Mouse (Mus musculus) brain, embryonic 14.5 days (tissue): Measurements from ENCODE around the gene Mul1. TPM values are rescaled to one million over a fixed set of nuclear protein-coding genes. Genes with fewer than 3 reads are reported as not detected.
"Not testable (repeated sequence)": the region's sequence is repeated elsewhere in the genome, so short reads cannot be mapped to it uniquely, and the experiment has no call there.

ENCODE experiments used
- DNase-seq: peaks from one replicate; pipeline ENCODE4 v3.0.0-alpha.2; 2011; ENCODE audit warnings: low read depth
- CTCF ChIP-seq: fragments of 200-500 bp; IDR thresholded peaks from 2 replicates; pipeline ENCODE4 v1.5.1; 2012; ENCODE audit warnings: inconsistent platforms, mild to moderate bottlenecking, moderate library complexity, borderline replicate concordance; ENCODE audit not compliant: insufficient read depth, insufficient read length; ENCODE audit errors: extremely low read depth
- POLR2A ChIP-seq: fragments of 200-500 bp; IDR thresholded peaks from 2 replicates; pipeline ENCODE4 v1.6.1; 2012; ENCODE audit warnings: mild to moderate bottlenecking, inconsistent platforms, borderline replicate concordance; ENCODE audit not compliant: poor library complexity, insufficient read depth, insufficient read length, severe bottlenecking; ENCODE audit errors: extremely low read depth
- polyA plus RNA-seq: library from polyadenylated mRNA; depleted of rRNA; stranded (reverse); fragments of >200 nt; gene quantifications from 2 replicates; pipeline ENCODE4 v1.2.3, GENCODE M21; 2012

Mul1 gene
- polyA plus RNA-seq, 1 experiment, result 19.6 TPM

DNA sequence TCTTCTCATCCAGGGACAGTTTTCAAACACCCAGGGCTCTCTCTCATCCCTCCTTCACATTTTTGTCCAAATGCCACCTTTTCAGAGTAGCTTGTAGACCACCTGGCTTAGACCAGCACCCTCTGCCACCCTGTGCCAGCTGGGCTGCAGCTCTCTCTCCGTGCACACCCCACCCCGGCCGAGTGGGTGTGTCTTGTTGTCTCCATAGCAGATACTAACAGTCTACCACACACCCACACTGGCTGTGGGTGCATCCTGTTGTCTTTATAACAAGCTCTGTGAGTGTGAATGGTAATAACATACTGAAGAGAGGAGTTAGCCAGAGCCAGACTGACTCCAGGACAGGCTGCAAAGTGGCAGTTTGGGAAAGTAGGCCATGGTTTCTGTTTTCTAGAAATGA is 18.5 kb upstream of the Mul1 start:
- DNase-seq, result no peak
- TF ChIP-seq CTCF (no peak), POLR2A (no peak)

DNA sequence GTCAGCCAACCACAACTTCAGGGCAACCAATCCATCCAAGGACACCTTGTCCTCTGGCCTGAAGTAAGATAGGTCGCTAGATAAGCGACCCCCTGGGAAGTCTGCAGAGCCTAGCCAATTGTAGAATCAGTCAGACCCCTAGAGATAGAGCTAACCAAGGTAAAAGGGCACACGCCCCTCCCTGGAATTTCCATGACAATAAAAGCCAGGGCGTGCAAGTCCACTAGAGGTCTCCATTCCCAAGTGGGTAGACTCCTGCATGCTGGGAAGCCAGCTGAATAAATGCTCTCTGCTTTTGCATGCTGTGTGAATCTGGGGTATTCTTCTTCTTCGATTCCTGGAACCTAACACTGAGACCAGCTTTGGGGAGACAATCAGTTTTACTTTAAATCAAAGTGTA is 18.1 kb upstream of the Mul1 start:
- no peak for TF ChIP-seq POLR2A
- TF ChIP-seq CTCF, result no peak
- DNase-seq, result no peak

DNA sequence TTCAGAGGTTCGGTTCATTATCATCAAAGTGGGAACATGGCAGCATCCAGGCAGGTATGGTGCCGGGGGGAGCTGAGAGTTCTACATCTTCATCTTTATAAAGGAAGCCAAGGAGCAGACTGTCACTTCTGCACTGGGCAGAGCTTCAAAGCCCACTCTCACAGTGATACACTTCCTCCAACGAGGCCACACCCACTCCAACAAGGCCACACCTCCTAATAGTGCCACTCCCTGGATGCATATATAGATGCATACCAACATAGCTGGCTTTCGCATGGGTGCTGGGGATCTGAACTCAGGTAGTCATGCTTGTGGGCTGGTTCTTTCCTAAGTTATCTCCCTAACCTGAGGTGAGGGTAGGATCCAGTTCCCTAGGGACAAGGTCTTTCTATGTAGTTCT is 16.6 kb upstream of the Mul1 start:
- TF ChIP-seq POLR2A (no peak), CTCF (no peak)
- no peak for DNase-seq

DNA sequence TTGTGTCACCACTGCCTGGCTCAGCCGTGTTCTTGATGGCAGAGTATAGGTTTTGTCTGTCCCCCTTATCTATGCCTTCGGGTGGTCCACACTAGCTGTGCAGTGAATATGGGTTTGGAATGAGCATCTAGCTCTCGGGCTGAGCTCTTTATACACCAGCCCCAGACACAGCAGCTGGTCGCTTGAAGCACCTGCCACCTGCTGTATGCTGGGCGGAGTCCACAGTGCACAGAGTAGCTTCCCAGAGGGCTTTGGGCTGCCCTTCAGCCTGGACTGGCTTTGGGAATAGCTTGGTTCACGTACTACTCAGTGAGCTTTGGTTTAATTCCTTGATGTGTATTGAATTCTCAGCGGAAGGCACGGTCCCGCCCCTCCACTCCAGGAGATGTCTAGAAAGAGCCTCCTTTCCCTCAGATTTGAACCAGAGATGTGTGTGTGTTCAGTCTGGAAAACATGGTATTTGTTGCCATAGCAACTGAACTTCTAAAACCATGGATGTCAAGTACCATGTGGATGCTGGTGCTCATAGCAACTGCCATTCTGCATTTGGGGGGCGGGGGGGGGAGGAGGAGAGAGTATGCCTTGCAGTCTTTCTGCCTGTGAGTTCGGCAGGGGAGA is 16.0 kb upstream of the Mul1 start:
- TF ChIP-seq POLR2A, result no peak
- no peak for TF ChIP-seq CTCF
- peak; percentile 68 for DNase-seq

DNA sequence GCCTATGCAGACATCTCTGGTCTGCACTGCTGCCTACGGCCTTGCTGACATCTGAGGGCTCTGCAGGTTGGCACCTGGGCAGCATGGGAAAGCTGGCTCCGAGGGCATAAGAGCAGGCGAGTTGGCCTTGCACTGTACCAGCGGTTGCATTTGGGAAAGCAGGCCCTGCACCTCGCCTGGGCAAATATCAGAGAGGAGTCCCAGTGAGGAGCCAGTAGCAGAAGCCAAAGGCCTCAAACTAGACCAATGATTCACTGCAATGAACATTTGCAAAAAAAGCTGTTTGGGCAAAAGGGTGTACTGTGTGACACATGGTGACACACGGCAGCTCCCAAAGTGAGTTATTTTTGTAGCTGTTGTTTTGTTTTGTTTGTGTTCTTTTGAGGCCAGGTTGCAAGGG is 9.4 kb upstream of the Mul1 start:
- TF ChIP-seq CTCF (no peak), POLR2A (no peak)

DNA sequence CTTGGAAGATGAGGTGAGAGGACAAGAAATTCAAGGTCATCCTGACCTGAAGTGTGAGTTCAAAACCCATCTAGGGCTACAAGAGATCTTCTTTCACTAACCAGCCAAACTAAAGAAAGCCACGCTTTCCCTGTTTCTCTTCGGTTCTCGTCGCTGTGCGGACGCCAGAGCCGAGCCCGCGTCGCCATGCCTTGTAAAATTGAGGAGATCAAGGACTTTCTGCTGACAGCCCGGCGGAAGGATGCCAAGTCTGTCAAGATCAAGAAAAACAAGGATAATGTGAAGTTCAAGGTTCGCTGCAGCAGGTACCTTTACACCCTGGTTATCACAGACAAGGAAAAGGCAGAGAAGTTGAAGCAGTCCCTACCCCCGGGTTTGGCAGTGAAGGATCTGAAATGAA is 8.9 kb upstream of the Mul1 start:
- DNase-seq, result not testable (repeated sequence)

More for the DNA sequence above, 9.4 kb upstream of the Mul1 start:
- no peak for DNase-seq

DNA sequence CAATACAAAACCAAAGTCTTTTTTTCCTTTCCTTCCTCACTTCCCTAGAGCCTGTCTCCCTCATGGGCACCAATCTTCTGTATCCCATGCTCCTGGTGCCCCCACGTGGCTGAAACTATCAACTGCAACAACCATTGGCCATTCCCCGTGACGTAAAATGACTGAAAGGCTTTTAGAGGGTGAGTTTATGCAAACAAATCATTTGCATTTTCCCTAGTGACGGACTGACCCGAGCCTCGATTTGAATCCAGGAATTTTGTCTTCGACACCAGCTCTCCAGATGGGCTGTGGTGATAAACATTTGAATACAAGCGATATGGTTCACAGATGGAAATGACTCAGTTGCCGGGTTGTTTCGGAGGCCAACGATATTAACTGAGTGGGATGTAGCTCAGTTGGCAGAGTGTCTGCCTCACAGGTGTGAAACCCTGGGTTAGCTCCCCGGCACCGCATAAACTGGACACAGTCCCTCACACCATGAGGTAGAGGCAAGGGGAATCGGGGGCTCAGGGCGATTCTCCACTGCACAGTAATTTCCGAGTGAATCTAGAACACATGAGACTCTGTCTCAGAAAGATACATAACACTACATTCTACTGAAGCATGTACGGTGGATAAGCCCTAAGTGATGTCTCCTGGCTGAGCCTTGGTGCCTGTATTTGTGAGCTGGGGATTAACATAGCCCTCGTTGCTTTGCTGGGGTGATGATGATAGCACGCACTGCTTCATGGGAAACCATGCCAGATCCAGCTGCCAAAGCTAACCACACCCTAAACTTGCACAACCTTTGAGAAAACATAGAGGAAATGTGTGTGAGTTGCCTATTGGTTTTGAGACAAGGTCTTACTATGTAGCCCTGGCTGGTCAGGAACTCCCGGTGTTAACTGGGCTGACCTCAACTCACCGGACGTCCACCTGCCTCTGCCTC is 7.4 kb upstream of the Mul1 start:
- TF ChIP-seq CTCF (peak; percentile 84), POLR2A (no peak)
- peak; percentile 85 for DNase-seq

DNA sequence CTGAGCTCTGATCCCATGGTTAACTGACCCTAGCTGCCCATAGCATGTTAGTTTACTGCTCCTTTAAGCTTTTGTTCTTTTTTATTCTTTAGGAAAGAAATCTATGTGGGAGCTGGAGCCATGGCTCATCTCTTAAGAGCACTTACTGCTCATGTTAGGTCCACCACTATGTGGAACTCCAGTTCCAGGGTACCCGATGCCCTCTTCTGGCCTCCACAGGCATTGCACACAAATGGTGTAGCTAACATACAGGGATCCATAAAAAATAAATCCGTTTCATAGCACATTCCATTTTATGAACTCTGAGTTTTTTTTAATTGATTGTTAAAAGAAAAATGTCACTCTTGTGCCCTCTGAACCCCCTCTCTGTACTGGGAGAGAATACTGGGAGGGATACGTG is 4.7 kb upstream of the Mul1 start:
- DNase-seq, result peak; percentile 36
- TF ChIP-seq CTCF (peak; percentile 59; the same call in 1 of the 2 replicates), POLR2A (no peak)

DNA sequence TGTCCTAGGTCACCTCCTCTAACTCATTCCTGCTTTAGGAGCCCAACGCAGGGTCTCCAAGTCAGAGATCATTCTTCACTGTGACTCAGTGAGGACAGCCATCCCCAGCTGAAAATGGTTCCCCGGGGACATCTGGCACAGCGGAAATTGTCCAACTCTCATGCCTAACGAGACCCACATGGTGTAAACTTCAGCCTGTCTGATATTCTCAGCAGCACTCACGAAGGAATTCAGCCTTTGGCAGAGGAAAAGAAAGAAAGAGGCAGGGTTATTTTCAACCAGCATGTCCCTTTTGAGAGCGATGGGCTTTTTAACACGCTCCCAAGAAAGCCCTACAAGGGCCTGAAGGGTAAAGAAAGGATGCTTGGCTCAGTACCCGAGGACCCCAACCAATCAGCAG is 3.1 kb upstream of the Mul1 start:
- TF ChIP-seq CTCF (no peak), POLR2A (no peak)
- no peak for DNase-seq

DNA sequence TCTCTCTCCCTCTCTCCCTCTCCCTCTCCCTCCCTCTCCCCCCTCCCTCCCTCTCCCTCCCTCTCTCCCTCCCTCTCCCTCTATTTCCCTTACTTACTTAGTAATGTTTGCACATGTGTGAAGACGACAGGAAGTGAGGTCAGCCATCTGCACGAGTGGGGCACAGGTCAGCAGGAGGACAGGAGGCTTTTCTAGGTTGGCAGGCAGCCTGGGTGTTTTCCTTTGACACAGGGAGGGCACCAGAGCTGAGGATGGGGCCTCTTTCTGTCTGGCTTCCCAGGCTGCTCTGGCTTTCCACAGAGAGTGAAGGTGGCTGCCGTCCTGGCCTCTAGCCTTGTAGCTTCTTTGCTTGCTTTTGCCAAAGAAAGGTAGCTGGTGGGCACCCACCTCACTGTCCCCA is 5.6 kb downstream of the Mul1 start:
- no peak for TF ChIP-seq CTCF
- TF ChIP-seq POLR2A, result no peak
- no peak for DNase-seq

DNA sequence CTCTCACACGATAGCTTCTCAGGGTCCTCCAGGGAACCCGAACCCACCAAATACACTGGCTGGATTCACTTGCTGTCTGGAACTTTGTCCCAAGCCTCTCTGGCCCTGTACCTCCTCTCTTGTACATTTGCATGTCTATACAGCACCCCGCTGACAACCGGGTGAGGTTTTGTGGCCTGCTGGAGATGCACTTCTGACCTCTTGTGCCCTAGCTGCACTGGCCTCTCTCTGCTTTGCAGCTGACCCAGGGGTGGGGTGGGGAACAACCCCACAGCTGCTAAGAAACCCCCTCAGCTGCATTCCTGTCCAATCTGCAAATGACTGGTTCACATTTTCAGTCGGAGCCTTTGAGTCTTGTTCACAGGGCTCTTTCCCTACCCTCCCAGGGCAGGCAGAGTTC is 10.5 kb downstream of the Mul1 start:
- no peak for DNase-seq
- no peak for TF ChIP-seq CTCF
- no peak for TF ChIP-seq POLR2A

DNA sequence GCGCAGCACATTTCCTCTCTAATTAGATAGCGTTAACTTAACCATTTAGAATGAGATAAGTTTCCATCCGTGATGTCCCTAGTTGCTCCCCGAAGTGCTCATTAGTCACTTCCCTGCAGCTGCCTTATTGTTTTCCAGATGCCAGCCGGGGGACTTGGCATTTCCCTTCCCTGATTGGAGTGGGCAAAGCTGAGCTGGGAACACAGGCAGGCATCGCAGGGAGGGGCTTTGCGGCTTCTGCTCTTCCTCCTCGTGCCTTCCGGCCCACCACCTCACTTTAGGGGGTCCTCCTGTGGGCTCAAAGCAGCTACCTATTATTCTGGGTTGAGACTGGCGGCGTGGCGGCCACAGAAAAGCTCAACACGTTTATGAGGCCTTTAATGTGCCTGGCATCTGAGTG is 12.5 kb downstream of the Mul1 start:
- peak; percentile 77 for DNase-seq
- TF ChIP-seq POLR2A, result no peak
- no peak for TF ChIP-seq CTCF
